Comparison of ENCODE assay signal across 9 mouse cellular contexts in the genomic region with DNA sequence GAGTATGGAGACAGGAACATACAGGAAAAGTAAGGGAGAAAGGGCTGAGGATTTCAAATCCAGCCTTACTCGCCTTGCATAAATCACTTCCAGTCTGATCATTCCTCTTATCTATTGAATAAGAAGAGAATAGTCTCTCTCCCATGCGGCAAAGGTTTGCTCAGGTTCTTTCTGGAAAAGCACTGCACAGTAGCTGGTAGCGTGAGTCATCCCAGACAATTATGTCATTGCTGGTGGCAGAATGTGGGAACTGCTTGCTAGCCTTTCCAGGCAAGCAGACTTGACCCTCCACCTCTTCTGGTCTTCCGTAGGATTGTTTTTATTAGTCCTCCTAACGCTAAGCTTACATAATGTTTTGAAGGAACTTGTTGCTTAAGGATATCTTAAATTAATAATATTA.
DNase-seq lines count a peak whose midpoint lies in the region; ATAC-seq and TF ChIP-seq lines count a peak whose summit lies in the region.
"Had no signal": no experiment of that assay in that cellular context is flagged by ENCODE, and none has a peak within 500 bp of the region (broad histone marks: within the 10 kb centered on the region; RNA-seq: fewer than 3 reads in every experiment).

No protein-coding gene starts in this region.

- H3K4me2 ChIP-seq in forebrain, embryonic 14.5 days (ENCODE audit: low read length) = no peak overlapping the region
- no peak overlapping the region for H3K4me2 ChIP-seq in forebrain, embryonic 12.5 days
- peak overlapping the region; percentile 59; the same call in 1 of the 2 replicates for H3K4me2 ChIP-seq in heart, embryonic 16.5 days (ENCODE audit: low read depth, low read length)
- H3K4me2 ChIP-seq in lung, postnatal 0 days (replicated peaks; ENCODE audit: low read depth, low read length) = peak overlapping the region; percentile 49; the same call in 1 of the 2 replicates
- no peak overlapping the region for H3K4me2 ChIP-seq in forebrain, embryonic 16.5 days (ENCODE audit: low read length)

- WGBS in forebrain, embryonic 14.5 days = 68% methylated on average over 5 of the region's 5 CpGs
- WGBS in forebrain, embryonic 12.5 days = 69% methylated on average over 5 of the region's 5 CpGs
- 29% methylated on average over 5 of the region's 5 CpGs for WGBS in heart, embryonic 16.5 days
- WGBS in lung, postnatal 0 days = 33% methylated on average over 5 of the region's 5 CpGs
- WGBS in forebrain, embryonic 16.5 days = 61% methylated on average over 5 of the region's 5 CpGs

- no peak overlapping the region for H3K4me3 ChIP-seq in forebrain, embryonic 14.5 days (ENCODE audit: low read depth, low read length)
- H3K4me3 ChIP-seq in forebrain, embryonic 12.5 days (replicated peaks) = no peak overlapping the region
- no peak overlapping the region for H3K4me3 ChIP-seq in heart, embryonic 16.5 days (ENCODE audit: low read length)
- no peak overlapping the region for H3K4me3 ChIP-seq in lung, postnatal 0 days (ENCODE audit: low read depth, low read length)
- no peak overlapping the region for H3K4me3 ChIP-seq in forebrain, embryonic 16.5 days (replicated peaks; ENCODE audit: low read length)

- DNase-seq in forebrain, embryonic 14.5 days (ENCODE audit: low spot score) = peak; percentile 26
- DNase-seq in urinary bladder, postnatal 14 days (ENCODE audit: low spot score) = peak; percentile 20
- no peak for DNase-seq in urinary bladder, postnatal 10 days (ENCODE audit: low spot score)
- peak; percentile 73 for DNase-seq in lung, postnatal 0 days (ENCODE audit: low spot score)

- ATAC-seq in forebrain, embryonic 14.5 days = no peak
- no peak for ATAC-seq in forebrain, embryonic 12.5 days (ENCODE audit: low FRiP score)
- ATAC-seq in heart, embryonic 16.5 days (replicated peaks; ENCODE audit: extremely low read depth, insufficient read depth, low FRiP score) = no peak
- peak; percentile 61 for ATAC-seq in lung, postnatal 0 days
- no peak for ATAC-seq in forebrain, embryonic 16.5 days
- ATAC-seq in megakaryocyte progenitor cell, adult 5-6 weeks (replicated peaks; ENCODE audit: poor library complexity) = no peak

- H3K27me3 ChIP-seq in forebrain, embryonic 14.5 days (replicated peaks; ENCODE audit: control insufficient read depth, insufficient read depth, low read length) = no peaks in the 10 kb centered on the region
- no peaks in the 10 kb centered on the region for H3K27me3 ChIP-seq in forebrain, embryonic 12.5 days
- H3K27me3 ChIP-seq in heart, embryonic 16.5 days (ENCODE audit: control insufficient read depth, insufficient read depth, low read length) = no peaks in the 10 kb centered on the region
- H3K27me3 ChIP-seq in lung, postnatal 0 days (replicated peaks; ENCODE audit: insufficient read depth, low read length) = no peaks in the 10 kb centered on the region
- H3K27me3 ChIP-seq in forebrain, embryonic 16.5 days (replicated peaks; ENCODE audit: control insufficient read depth, insufficient read depth, low read length) = no peaks in the 10 kb centered on the region
- H3K27me3 ChIP-seq: limb, embryonic 15.5 days had no signal

- H3K27ac ChIP-seq in forebrain, embryonic 14.5 days (ENCODE audit: low read depth, low read length) = no peak overlapping the region
- H3K27ac ChIP-seq in forebrain, embryonic 12.5 days = no peak overlapping the region
- peak overlapping the region; percentile 84 for H3K27ac ChIP-seq in heart, embryonic 16.5 days (ENCODE audit: low read length)
- H3K27ac ChIP-seq in lung, postnatal 0 days (ENCODE audit: low read length) = no peak overlapping the region
- no peak overlapping the region for H3K27ac ChIP-seq in forebrain, embryonic 16.5 days (ENCODE audit: low read length)

- H3K4me1 ChIP-seq in forebrain, embryonic 14.5 days (ENCODE audit: control insufficient read depth, insufficient read depth, low read length) = peaks cover 17% of the 10 kb centered on the region
- H3K4me1 ChIP-seq in forebrain, embryonic 12.5 days = peaks cover 41% of the 10 kb centered on the region
- H3K4me1 ChIP-seq in heart, embryonic 16.5 days (ENCODE audit: control insufficient read depth, insufficient read depth, low read length) = peaks cover 31% of the 10 kb centered on the region
- peaks cover 9% of the 10 kb centered on the region; the same call in 1 of the 2 replicates for H3K4me1 ChIP-seq in lung, postnatal 0 days (ENCODE audit: insufficient read depth, low read depth, low read length)
- H3K4me1 ChIP-seq in forebrain, embryonic 16.5 days (replicated peaks; ENCODE audit: control insufficient read depth, insufficient read depth, low read length) = peaks cover 24% of the 10 kb centered on the region

- H3K36me3 ChIP-seq in forebrain, embryonic 14.5 days (ENCODE audit: control insufficient read depth, insufficient read depth, low read length) = no peaks in the 10 kb centered on the region
- H3K36me3 ChIP-seq in forebrain, embryonic 12.5 days (replicated peaks) = no peaks in the 10 kb centered on the region
- no peaks in the 10 kb centered on the region for H3K36me3 ChIP-seq in heart, embryonic 16.5 days (ENCODE audit: control insufficient read depth, insufficient read depth)
- H3K36me3 ChIP-seq in lung, postnatal 0 days (ENCODE audit: insufficient read depth, low read length) = no peaks in the 10 kb centered on the region
- H3K36me3 ChIP-seq in forebrain, embryonic 16.5 days (ENCODE audit: control insufficient read depth, insufficient read depth) = no peaks in the 10 kb centered on the region
- H3K36me3 ChIP-seq: limb, embryonic 15.5 days had no signal

- no peak for TF ChIP-seq EP300 in lung, postnatal 0 days (IDR thresholded peaks at IDR 0.05)

- H3K9ac ChIP-seq in forebrain, embryonic 14.5 days (ENCODE audit: low read length) = no peak overlapping the region
- H3K9ac ChIP-seq in forebrain, embryonic 12.5 days = no peak overlapping the region
- no peak overlapping the region for H3K9ac ChIP-seq in heart, embryonic 16.5 days (ENCODE audit: low read length)
- no peak overlapping the region for H3K9ac ChIP-seq in lung, postnatal 0 days (replicated peaks; ENCODE audit: low read depth)
- H3K9ac ChIP-seq in forebrain, embryonic 16.5 days (replicated peaks; ENCODE audit: low read depth, low read length) = no peak overlapping the region
- H3K9ac ChIP-seq: limb, embryonic 15.5 days had no signal

- H3K9me3 ChIP-seq in forebrain, embryonic 14.5 days (replicated peaks; ENCODE audit: control insufficient read depth, low read length) = no peaks in the 10 kb centered on the region
- H3K9me3 ChIP-seq in forebrain, embryonic 12.5 days = no peaks in the 10 kb centered on the region
- no peaks in the 10 kb centered on the region for H3K9me3 ChIP-seq in heart, embryonic 16.5 days (replicated peaks; ENCODE audit: control insufficient read depth, low read length)
- H3K9me3 ChIP-seq in lung, postnatal 0 days (ENCODE audit: low read length) = no peaks in the 10 kb centered on the region
- H3K9me3 ChIP-seq in forebrain, embryonic 16.5 days (ENCODE audit: control insufficient read depth, low read length) = no peaks in the 10 kb centered on the region
- H3K9me3 ChIP-seq: limb, embryonic 15.5 days had no signal

- TF ChIP-seq CTCF in lung, postnatal 0 days (IDR thresholded peaks at IDR 0.05) = peak; percentile 29

Comparison
In these comparisons a context has a peak if more than half of its experiments do, and no peak if none do; other contexts are left out.
1. H3K4me2 ChIP-seq: peak in heart, embryonic 16.5 days (single experiment) and lung, postnatal 0 days (single experiment); none in forebrain, embryonic 14.5 days (single experiment), forebrain, embryonic 12.5 days (single experiment) and forebrain, embryonic 16.5 days (single experiment).